Mouse (Mus musculus) CH12.LX (cell line): ENCODE measurements around the gene Tgfb2. TPM values are rescaled to one million over a fixed set of nuclear protein-coding genes. Genes with fewer than 3 reads are reported as not detected.

Experiments used
- DNase-seq: peaks from one replicate; pipeline ENCODE4 v3.0.0-alpha.2; 2013; ENCODE audit errors: extremely low read depth
- H3K27ac ChIP-seq: 2 replicates; pipeline ENCODE4 v1.5.1; 2012; ENCODE audit warnings: low read depth, mild to moderate bottlenecking, control low read depth, moderate library complexity; ENCODE audit not compliant: insufficient read depth
- H3K27me3 ChIP-seq: replicated peaks from 2 replicates; pipeline ENCODE3; 2012; ENCODE audit warnings: inconsistent platforms
- H3K36me3 ChIP-seq, 2 experiments: replicated peaks in 1 of 2; 2 replicates each; pipeline versions ENCODE3 to v1.6.1; 2012; ENCODE audit warnings: inconsistent platforms in 1 of 2, low read length in 1 of 2, mild to moderate bottlenecking in 1 of 2, mixed read lengths in 1 of 2, moderate library complexity in 1 of 2; ENCODE audit not compliant: control insufficient read depth in 1 of 2, insufficient read depth in 1 of 2
- H3K4me1 ChIP-seq, 2 experiments: 2 replicates each; pipeline ENCODE4 v1.6.1; 2012; ENCODE audit warnings: inconsistent platforms in 1 of 2, moderate library complexity in 1 of 2; ENCODE audit not compliant: insufficient read depth in 2 of 2, control insufficient read depth in 1 of 2
- H3K4me2 ChIP-seq: 2 replicates; pipeline ENCODE4 v1.6.1; 2012; ENCODE audit warnings: low read depth, mild to moderate bottlenecking, control low read depth; ENCODE audit not compliant: poor library complexity, insufficient read depth, severe bottlenecking
- H3K4me3 ChIP-seq, 3 experiments: fragments of 150-350 bp in 1 of 3; sonication (generic) in 1 of 3; replicated peaks in 1 of 3; 2 replicates each; pipeline versions ENCODE3 to v1.5.1; 2011 to 2012; ENCODE audit warnings: low read depth in 2 of 3, low read length in 2 of 3, mild to moderate bottlenecking in 2 of 3, moderate library complexity in 2 of 3, control low read depth in 1 of 3, improper control_type of control experiment in 1 of 3, inconsistent platforms in 1 of 3, mixed read lengths in 1 of 3; ENCODE audit not compliant: poor library complexity in 1 of 3
- H3K79me2 ChIP-seq: replicated peaks from 2 replicates; pipeline ENCODE4 v1.6.1; 2012; ENCODE audit warnings: mild to moderate bottlenecking, moderate library complexity; ENCODE audit not compliant: control insufficient read depth, poor library complexity, insufficient read depth, severe bottlenecking; ENCODE audit errors: extremely low read depth
- H3K9ac ChIP-seq: 2 replicates; pipeline ENCODE4 v1.6.1; 2012; ENCODE audit warnings: low read depth, mild to moderate bottlenecking, control low read depth, moderate library complexity; ENCODE audit not compliant: insufficient read depth
- H3K9me3 ChIP-seq: replicated peaks from 2 replicates; pipeline ENCODE3; 2012; ENCODE audit warnings: low read length, inconsistent platforms, mixed read lengths
- CHD1 ChIP-seq: IDR thresholded peaks from 2 replicates; pipeline ENCODE4 v1.6.1; 2012; ENCODE audit warnings: low read depth, low read length, improper control_type of control experiment, inconsistent platforms
- CHD2 ChIP-seq: IDR thresholded peaks from 2 replicates; pipeline ENCODE4 v1.6.1; 2011; ENCODE audit warnings: low read length, improper control_type of control experiment
- CTCF ChIP-seq, 2 experiments: IDR thresholded peaks in 1 of 2; conservative IDR thresholded peaks in 1 of 2; 2 replicates each; pipeline ENCODE4 v1.5.1; 2011 to 2012; ENCODE audit warnings: low read depth in 2 of 2, low read length in 2 of 2, improper control_type of control experiment in 1 of 2, inconsistent platforms in 1 of 2, mild to moderate bottlenecking in 1 of 2, moderate library complexity in 1 of 2
- EP300 ChIP-seq: IDR thresholded peaks from 2 replicates; pipeline ENCODE4 v1.6.1; 2011; ENCODE audit warnings: low read length, improper control_type of control experiment
- ETS1 ChIP-seq: conservative IDR thresholded peaks from 2 replicates; pipeline ENCODE4 v1.6.1; 2012; ENCODE audit warnings: low read depth, mild to moderate bottlenecking, inconsistent platforms, low read length, improper control_type of control experiment, moderate library complexity
- GABPA ChIP-seq: IDR thresholded peaks from 2 replicates; pipeline ENCODE4 v1.6.1; 2012; ENCODE audit warnings: low read depth, low read length, improper control_type of control experiment, inconsistent platforms; ENCODE audit not compliant: insufficient replicate concordance
- HCFC1 ChIP-seq: IDR thresholded peaks from 2 replicates; pipeline ENCODE4 v1.6.1; 2012; ENCODE audit warnings: low read depth, mild to moderate bottlenecking, inconsistent platforms, low read length, improper control_type of control experiment
- JUND ChIP-seq: conservative IDR thresholded peaks from 2 replicates; pipeline ENCODE4 v1.6.1; 2011; ENCODE audit warnings: low read depth, low read length, improper control_type of control experiment
- MAX ChIP-seq: IDR thresholded peaks from 2 replicates; pipeline ENCODE4 v1.6.1; 2011; ENCODE audit warnings: low read length, improper control_type of control experiment
- MAZ ChIP-seq: IDR thresholded peaks from 2 replicates; pipeline ENCODE4 v1.6.1; 2012; ENCODE audit warnings: low read depth, mild to moderate bottlenecking, inconsistent platforms, low read length, improper control_type of control experiment, moderate library complexity
- MEF2A ChIP-seq: IDR thresholded peaks from 2 replicates; pipeline ENCODE4 v1.6.1; 2014; ENCODE audit warnings: low read depth, mild to moderate bottlenecking, inconsistent platforms, low read length, improper control_type of control experiment, borderline replicate concordance
- MXI1 ChIP-seq: IDR thresholded peaks from 2 replicates; pipeline ENCODE4 v1.6.1; 2011; ENCODE audit warnings: mild to moderate bottlenecking, low read depth, low read length, improper control_type of control experiment
- MYC ChIP-seq: IDR thresholded peaks from 2 replicates; pipeline ENCODE4 v1.6.1; 2011; ENCODE audit warnings: low read depth, mild to moderate bottlenecking, improper control_type of control experiment, low read length
- NELFE ChIP-seq: IDR thresholded peaks from 2 replicates; pipeline ENCODE4 v1.6.1; 2011; ENCODE audit warnings: low read depth, low read length, improper control_type of control experiment
- NRF1 ChIP-seq: IDR thresholded peaks from 2 replicates; pipeline ENCODE4 v1.6.1; 2014; ENCODE audit warnings: low read depth, mild to moderate bottlenecking, inconsistent platforms, low read length, improper control_type of control experiment, moderate library complexity
- PAX5 ChIP-seq: IDR thresholded peaks from 2 replicates; pipeline ENCODE4 v1.6.1; 2012; ENCODE audit warnings: low read length, inconsistent platforms, mixed read lengths
- POLR2A ChIP-seq: IDR thresholded peaks from 2 replicates; pipeline ENCODE4 v1.6.1; 2011; ENCODE audit warnings: low read depth, mild to moderate bottlenecking, improper control_type of control experiment, low read length
- RAD21 ChIP-seq: IDR thresholded peaks from 2 replicates; pipeline ENCODE4 v1.6.1; 2011; ENCODE audit warnings: low read depth, mild to moderate bottlenecking, low read length, improper control_type of control experiment, moderate library complexity
- RCOR1 ChIP-seq: conservative IDR thresholded peaks from 2 replicates; pipeline ENCODE4 v1.6.1; 2012; ENCODE audit warnings: low read depth, mild to moderate bottlenecking, inconsistent platforms, low read length, improper control_type of control experiment
- SIN3A ChIP-seq: IDR thresholded peaks from 2 replicates; pipeline ENCODE4 v1.6.1; 2012; ENCODE audit warnings: low read length, improper control_type of control experiment, inconsistent platforms
- SMC3 ChIP-seq: IDR thresholded peaks from 2 replicates; pipeline ENCODE4 v1.6.1; 2011; ENCODE audit warnings: low read depth, low read length, improper control_type of control experiment
- TCF12 ChIP-seq: IDR thresholded peaks from 2 replicates; pipeline ENCODE4 v1.6.1; 2014; ENCODE audit warnings: low read depth, mild to moderate bottlenecking, inconsistent platforms, low read length, improper control_type of control experiment
- UBTF ChIP-seq: IDR thresholded peaks from 2 replicates; pipeline ENCODE4 v1.6.1; 2012; ENCODE audit warnings: low read depth, mild to moderate bottlenecking, inconsistent platforms, low read length, improper control_type of control experiment, moderate library complexity
- USF1 ChIP-seq: IDR thresholded peaks from 2 replicates; pipeline ENCODE4 v1.6.1; 2014; ENCODE audit warnings: low read depth, mild to moderate bottlenecking, inconsistent platforms, low read length, improper control_type of control experiment
- USF2 ChIP-seq: conservative IDR thresholded peaks from 2 replicates; pipeline ENCODE4 v1.6.1; 2011; ENCODE audit warnings: low read depth, low read length, improper control_type of control experiment
- ZKSCAN1 ChIP-seq: IDR thresholded peaks from 2 replicates; pipeline ENCODE4 v1.6.1; 2012; ENCODE audit warnings: low read depth, inconsistent platforms, low read length, improper control_type of control experiment, borderline replicate concordance
- ZNF384 ChIP-seq: IDR thresholded peaks from 2 replicates; pipeline ENCODE4 v1.6.1; 2012; ENCODE audit warnings: low read depth, low read length, improper control_type of control experiment, inconsistent platforms
- dilution Hi-C: fragments of 300-500 bp; cut with MboI; formaldehyde crosslinking; loops from 2 replicates; pipeline ENCODE4 v1.14.3; 2020; ENCODE audit warnings: low sequenced_read_pairs; ENCODE audit not compliant: extremely low pct_unique_long_range_greater_than_20kb, extremely low pct_ligation_motif_present
- in situ Hi-C: fragments of 300-500 bp; cut with MboI; formaldehyde crosslinking; loops from 3 replicates; pipeline ENCODE4 v1.14.3; 2019; ENCODE audit warnings: low sequenced_read_pairs, low pct_ligation_motif_present, low pct_unique_long_range_greater_than_20kb, mixed read lengths
- polyA plus RNA-seq: library from polyadenylated mRNA; unstranded; fragments of >175 nt; gene quantifications from 2 replicates; pipeline ENCODE4 v1.2.1, GENCODE M21; 2012; ENCODE audit warnings: low read depth; ENCODE audit not compliant: insufficient read length
- total RNA-seq, 2 experiments: library from RNA; depleted of rRNA; stranded (reverse); fragments of 300-350 nt in 1 of 2; fragments of >200 nt in 1 of 2; gene quantifications; 2 replicates each; pipeline ENCODE4 v1.2.3; 2012 to 2014

The Tgfb2 gene
- total and polyA plus RNA-seq, 3 experiments = 0.04 TPM; not detected in 2

- dilution Hi-C loops (no loop called here), in situ Hi-C loops (no loop called here)
Observed at GRCm38 (mm10) chr1:186695361-186695760, 10.4 kb downstream of the Tgfb2 start.

GRCm38 (mm10) chr1:186692370-186692769, 13.4 kb downstream of the Tgfb2 start:
- Histone ChIP-seq H3K79me2 (no peaks in the 10 kb centered on the region), H3K27me3 (no peaks in the 10 kb centered on the region), H3K9ac (no peak overlapping the region), H3K36me3 (no peaks in the 10 kb centered on the region), H3K9me3 (no peaks in the 10 kb centered on the region), H3K4me3 (no peak overlapping the region), H3K4me2 (no peak overlapping the region), H3K27ac (no peak overlapping the region), H3K4me1 (no peaks in the 10 kb centered on the region)
- in situ Hi-C loops = no loop called here
- TF ChIP-seq CTCF (conservative IDR thresholded peaks at IDR 0.05 in 1 of 2, IDR thresholded peaks at IDR 0.05 in 1 of 2; ENCODE audit: low read depth in 2 of 2, low read length in 2 of 2) (0 out of 4 replicates have a peak, but pooled peaks of 1 of the 2 experiments have one; percentile 7), MAX (no peak), PAX5 (no peak), CHD2 (no peak), TCF12 (no peak), USF1 (no peak), GABPA (no peak), USF2 (no peak), ZNF384 (no peak), RAD21 (peak; percentile 6)
- DNase-seq = no peak
- dilution Hi-C loops = no loop called here

More at GRCm38 (mm10) chr1:186695361-186695760, 10.4 kb downstream of the Tgfb2 start:
- H3K27ac ChIP-seq = no peak overlapping the region
- TF ChIP-seq EP300 (no peak), NELFE (no peak), SIN3A (no peak), RCOR1 (no peak), USF1 (no peak), CTCF (conservative IDR thresholded peaks at IDR 0.05 in 1 of 2, IDR thresholded peaks at IDR 0.05 in 1 of 2; ENCODE audit: low read depth in 2 of 2, low read length in 2 of 2) (no peak), MAX (no peak), ETS1 (no peak), HCFC1 (no peak)
- H3K4me3 ChIP-seq = no peak overlapping the region
- no peak for DNase-seq
- no peaks in the 10 kb centered on the region for H3K79me2 ChIP-seq
- no peak overlapping the region for H3K9ac ChIP-seq
- no peaks in the 10 kb centered on the region for H3K36me3 ChIP-seq
- H3K4me1 ChIP-seq = no peaks in the 10 kb centered on the region
- no peaks in the 10 kb centered on the region for H3K27me3 ChIP-seq
- no peaks in the 10 kb centered on the region for H3K9me3 ChIP-seq
- H3K4me2 ChIP-seq = no peak overlapping the region

GRCm38 (mm10) chr1:186691708-186692107, 14.1 kb downstream of the Tgfb2 start:
- Histone ChIP-seq H3K79me2 (no peaks in the 10 kb centered on the region), H3K4me1 (no peaks in the 10 kb centered on the region), H3K27me3 (no peaks in the 10 kb centered on the region), H3K27ac (no peak overlapping the region), H3K36me3 (no peaks in the 10 kb centered on the region), H3K4me2 (no peak overlapping the region), H3K9ac (no peak overlapping the region), H3K9me3 (no peaks in the 10 kb centered on the region), H3K4me3 (no peak overlapping the region)
- TF ChIP-seq MYC (no peak), CHD1 (no peak), NELFE (no peak), MXI1 (no peak), HCFC1 (no peak), SMC3 (no peak), UBTF (no peak), POLR2A (no peak), ZKSCAN1 (no peak), ZNF384 (no peak), USF2 (no peak), NRF1 (no peak), GABPA (no peak), MEF2A (no peak), ETS1 (no peak), MAZ (no peak), TCF12 (no peak), RCOR1 (no peak), JUND (no peak), SIN3A (no peak)
- in situ Hi-C loops (no loop called here), dilution Hi-C loops (no loop called here)
- DNase-seq = no peak
